Mouse (Mus musculus): ENCODE data around the gene Daam2. TPM values are rescaled to one million over a fixed set of nuclear protein-coding genes. Genes with fewer than 3 reads are reported as not detected.

Daam2 gene
- total and polyA plus RNA-seq, 2 experiments from 2014 or later = 2.2 to 12.9 TPM

DNA sequence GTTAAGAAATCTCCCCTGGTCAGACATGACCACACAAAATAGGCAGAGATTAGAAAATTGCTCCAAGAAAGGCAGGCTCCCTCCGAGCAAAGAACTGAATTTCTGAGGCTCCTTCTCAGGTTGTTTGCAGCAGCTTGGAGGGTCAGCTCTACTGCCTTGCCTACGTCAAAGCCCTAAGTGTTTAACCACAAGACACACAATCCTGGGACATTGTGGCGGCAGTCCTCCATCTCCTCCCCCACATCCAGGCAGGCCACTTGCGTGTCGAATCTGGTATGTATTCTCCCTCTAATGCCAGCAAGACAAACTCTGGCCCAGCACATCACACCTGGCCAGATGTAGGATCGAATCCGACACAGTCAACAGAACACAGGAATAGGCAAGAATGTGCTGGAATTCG, 4.6 kb upstream of the Daam2 start:
- Histone ChIP-seq H3K4me3 (ENCODE audit: low read length) (no peak overlapping the region), H3K4me1 (ENCODE audit: insufficient read depth, low read length) (no peaks in the 10 kb centered on the region), H3K27me3 (ENCODE audit: insufficient read depth, low read length) (no peaks in the 10 kb centered on the region), H3K4me2 (ENCODE audit: low read depth, low read length) (no peak overlapping the region), H3K36me3 (ENCODE audit: insufficient read depth, low read length) (no peaks in the 10 kb centered on the region), H3K9me3 (ENCODE audit: low read length) (no peaks in the 10 kb centered on the region), H3K27ac (no peak overlapping the region), H3K9ac (replicated peaks; ENCODE audit: low read length) (no peak overlapping the region)
- TF ChIP-seq CTCF (IDR thresholded peaks at IDR 0.05; ENCODE audit: low read depth) = no peak
- whole genome bisulfite sequencing = 81% methylated on average over 8 of the region's 8 CpGs
- DNase-seq (ENCODE audit: low spot score) (no peak), ATAC-seq (no peak)

DNA sequence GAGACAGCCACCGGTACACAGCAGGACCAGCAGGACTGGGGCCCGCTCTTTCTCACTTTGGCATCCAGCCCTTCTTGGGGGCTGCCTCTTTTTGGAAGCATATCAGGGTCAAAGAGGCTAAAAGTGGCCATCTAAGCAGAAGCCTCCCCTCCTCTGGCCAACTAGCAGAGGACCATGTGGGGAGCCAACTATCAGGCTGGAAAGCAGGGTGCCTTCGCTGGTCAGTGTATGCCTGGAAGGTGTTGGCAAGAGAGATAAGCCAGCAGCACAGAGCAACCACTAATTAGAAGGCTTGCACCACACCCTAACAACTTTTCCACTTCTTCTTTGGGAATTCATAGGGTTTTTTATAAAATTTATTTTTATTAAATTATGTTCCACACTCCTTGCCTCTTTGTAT, 346 bp upstream of the Daam2 start:
- Histone ChIP-seq H3K9me3 (ENCODE audit: low read length) (no peaks in the 10 kb centered on the region), H3K36me3 (ENCODE audit: insufficient read depth, low read length) (no peaks in the 10 kb centered on the region), H3K27ac (no peak overlapping the region), H3K4me3 (ENCODE audit: low read length) (peak overlapping the region; percentile 46), H3K27me3 (ENCODE audit: insufficient read depth, low read length) (no peaks in the 10 kb centered on the region; the same call in 1 of the 2 replicates), H3K9ac (replicated peaks; ENCODE audit: low read length) (no peak overlapping the region), H3K4me1 (ENCODE audit: insufficient read depth, low read length) (no peaks in the 10 kb centered on the region), H3K4me2 (ENCODE audit: low read depth, low read length) (peak overlapping the region; percentile 74)
- ATAC-seq = no peak; the same call in 1 of the 2 replicates
- DNase-seq (ENCODE audit: low spot score) = no peak
- no peak for TF ChIP-seq CTCF (IDR thresholded peaks at IDR 0.05; ENCODE audit: low read depth)
- 24% methylated on average over 3 of the region's 3 CpGs for WGBS

DNA sequence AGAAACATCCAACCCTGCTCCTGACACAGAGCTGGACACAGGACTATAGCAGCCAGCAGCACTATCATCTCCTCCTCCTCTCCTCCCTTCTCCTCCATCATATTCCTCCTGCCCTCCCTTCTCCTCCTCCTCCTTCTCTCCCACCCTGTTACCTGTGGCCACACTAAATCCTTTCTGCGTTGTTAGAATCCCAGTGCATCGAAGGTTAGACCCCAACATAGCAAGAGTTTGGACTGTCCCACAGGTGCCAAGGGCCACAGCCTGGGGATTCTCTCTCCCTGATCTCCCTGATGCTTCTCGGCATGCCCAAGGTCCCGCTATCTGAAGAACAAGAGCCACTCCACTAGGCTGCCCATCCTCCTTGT, 745 bp downstream of the Daam2 start:
- WGBS = 35% methylated on average over 4 of the region's 4 CpGs
- Histone ChIP-seq H3K4me3 (ENCODE audit: low read length) (peak overlapping the region; percentile 46), H3K9ac (replicated peaks; ENCODE audit: low read length) (peak overlapping the region; percentile 41), H3K4me2 (ENCODE audit: low read depth, low read length) (peak overlapping the region; percentile 74), H3K36me3 (ENCODE audit: insufficient read depth, low read length) (no peaks in the 10 kb centered on the region), H3K27ac (no peak overlapping the region; the same call in 1 of the 2 replicates), H3K4me1 (ENCODE audit: insufficient read depth, low read length) (no peaks in the 10 kb centered on the region), H3K9me3 (ENCODE audit: low read length) (no peaks in the 10 kb centered on the region), H3K27me3 (ENCODE audit: insufficient read depth, low read length) (no peaks in the 10 kb centered on the region; the same call in 1 of the 2 replicates)
- no peak for TF ChIP-seq CTCF (IDR thresholded peaks at IDR 0.05; ENCODE audit: low read depth)
- ATAC-seq = 0 out of 2 replicates have a peak, but pooled peaks have one; percentile 22
- no peak for DNase-seq (ENCODE audit: low spot score)

DNA sequence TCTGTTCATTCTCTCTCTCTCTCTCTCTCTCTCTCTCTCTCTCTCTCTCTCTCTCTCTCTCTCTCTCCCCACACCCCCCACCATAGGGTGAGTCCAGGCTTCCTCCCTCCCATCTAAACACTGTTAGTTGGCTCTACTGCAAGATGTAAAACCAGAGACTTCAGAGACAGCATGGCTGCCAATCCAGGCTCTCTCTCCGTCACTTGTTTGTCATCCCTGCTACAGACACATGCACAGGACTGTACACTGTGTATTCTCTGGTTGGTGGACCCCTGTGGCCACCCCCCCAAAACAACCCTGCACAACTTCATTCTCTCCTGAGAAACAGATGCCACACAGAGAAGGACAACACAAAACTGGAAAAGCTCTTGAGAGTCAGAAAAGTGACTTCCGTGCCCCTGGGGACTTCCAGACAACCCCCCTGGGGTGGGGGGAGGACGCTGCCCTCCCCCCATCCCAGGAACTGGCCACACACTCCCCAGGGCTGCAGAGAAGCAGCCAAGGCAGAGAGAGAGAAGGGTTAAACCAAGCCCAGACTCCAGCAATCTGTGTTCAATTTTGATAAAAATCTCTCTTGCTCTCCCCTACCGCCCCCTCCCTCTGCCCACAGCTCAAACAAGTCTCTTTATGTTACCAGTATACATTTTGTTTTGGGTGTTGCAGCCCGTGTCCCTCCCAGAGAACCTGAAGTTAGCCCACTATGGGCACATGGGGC, 1.3 kb downstream of the Daam2 start:
- Histone ChIP-seq H3K4me2 (ENCODE audit: low read depth, low read length) (peak overlapping the region; percentile 74), H3K9ac (replicated peaks; ENCODE audit: low read length) (peak overlapping the region; percentile 41), H3K27me3 (ENCODE audit: insufficient read depth, low read length) (no peaks in the 10 kb centered on the region; the same call in 1 of the 2 replicates), H3K36me3 (ENCODE audit: insufficient read depth, low read length) (no peaks in the 10 kb centered on the region), H3K4me1 (ENCODE audit: insufficient read depth, low read length) (no peaks in the 10 kb centered on the region), H3K4me3 (ENCODE audit: low read length) (peak overlapping the region; percentile 46), H3K9me3 (ENCODE audit: low read length) (no peaks in the 10 kb centered on the region), H3K27ac (no peak overlapping the region)
- DNase-seq (ENCODE audit: low spot score) = no peak
- TF ChIP-seq CTCF (IDR thresholded peaks at IDR 0.05; ENCODE audit: low read depth) = no peak
- no peak for ATAC-seq
- 26% methylated on average over 5 of the region's 5 CpGs for WGBS

DNA sequence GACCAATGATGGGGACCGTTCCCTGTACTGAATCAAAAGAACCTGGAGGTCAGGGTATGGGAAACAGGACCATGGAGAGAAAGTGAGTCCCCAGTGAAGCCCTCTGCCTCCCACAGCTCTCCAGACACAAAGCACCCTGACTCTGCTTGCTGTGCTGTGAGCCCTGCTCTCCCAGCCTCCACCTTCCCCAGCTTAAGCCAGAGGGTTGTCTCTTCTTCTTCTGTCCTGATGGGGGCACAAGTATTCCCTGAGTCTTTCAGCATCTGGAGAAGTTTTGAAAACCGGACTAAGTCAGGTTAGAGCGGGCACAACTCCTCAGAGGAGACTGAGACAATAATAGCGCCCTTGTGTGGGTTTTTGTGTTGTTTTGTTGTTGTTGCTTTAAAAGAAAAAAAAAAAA, 2.2 kb downstream of the Daam2 start:
- no peaks in the 10 kb centered on the region; the same call in 1 of the 2 replicates for H3K27me3 ChIP-seq (ENCODE audit: insufficient read depth, low read length)
- H3K9ac ChIP-seq (replicated peaks; ENCODE audit: low read length) = no peak overlapping the region
- H3K27ac ChIP-seq = no peak overlapping the region
- WGBS = 60% methylated on average over 4 of the region's 4 CpGs
- no peaks in the 10 kb centered on the region for H3K9me3 ChIP-seq (ENCODE audit: low read length)
- peak overlapping the region; percentile 74 for H3K4me2 ChIP-seq (ENCODE audit: low read depth, low read length)
- H3K36me3 ChIP-seq (ENCODE audit: insufficient read depth, low read length) = no peaks in the 10 kb centered on the region
- DNase-seq (ENCODE audit: low spot score) (no peak), ATAC-seq (no peak)
- no peak overlapping the region for H3K4me3 ChIP-seq (ENCODE audit: low read length)
- peak; percentile 30 for TF ChIP-seq CTCF (IDR thresholded peaks at IDR 0.05; ENCODE audit: low read depth)
- H3K4me1 ChIP-seq (ENCODE audit: insufficient read depth, low read length) = no peaks in the 10 kb centered on the region

DNA sequence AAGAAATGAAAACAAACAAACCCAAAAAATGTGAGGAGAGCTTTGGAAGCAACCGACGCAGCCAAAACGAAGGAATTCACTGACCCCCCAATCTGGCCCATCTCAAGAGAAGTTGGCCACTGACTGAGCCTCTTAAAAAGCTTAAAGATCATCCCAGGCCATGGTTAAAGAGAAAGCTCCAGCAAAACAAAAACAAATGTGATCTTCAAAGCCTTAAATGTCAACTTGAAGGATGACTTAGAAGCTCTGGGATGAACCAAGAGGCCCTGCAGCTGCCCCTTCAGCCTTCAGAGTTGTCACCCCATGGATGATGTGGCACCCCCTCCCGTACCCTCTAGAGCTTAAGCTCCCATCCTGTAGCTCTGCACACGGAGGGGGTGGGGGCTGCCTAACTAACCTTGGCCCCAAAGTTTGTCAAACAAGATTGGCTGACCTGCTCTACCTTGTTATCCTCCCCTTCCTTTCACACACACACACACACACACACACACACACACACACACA, 4.3 kb downstream of the Daam2 start:
- H3K9ac ChIP-seq (replicated peaks; ENCODE audit: low read length) = no peak overlapping the region
- H3K4me3 ChIP-seq (ENCODE audit: low read length) = no peak overlapping the region
- no peaks in the 10 kb centered on the region for H3K9me3 ChIP-seq (ENCODE audit: low read length)
- H3K27me3 ChIP-seq (ENCODE audit: insufficient read depth, low read length) = no peaks in the 10 kb centered on the region; the same call in 1 of the 2 replicates
- 48% methylated on average over 5 of the region's 5 CpGs for WGBS
- no peak for DNase-seq (ENCODE audit: low spot score)
- H3K27ac ChIP-seq = no peak overlapping the region
- H3K4me2 ChIP-seq (ENCODE audit: low read depth, low read length) = no peak overlapping the region
- no peak for ATAC-seq
- no peaks in the 10 kb centered on the region for H3K36me3 ChIP-seq (ENCODE audit: insufficient read depth, low read length)
- no peaks in the 10 kb centered on the region for H3K4me1 ChIP-seq (ENCODE audit: insufficient read depth, low read length)
- TF ChIP-seq CTCF (IDR thresholded peaks at IDR 0.05; ENCODE audit: low read depth) = no peak

DNA sequence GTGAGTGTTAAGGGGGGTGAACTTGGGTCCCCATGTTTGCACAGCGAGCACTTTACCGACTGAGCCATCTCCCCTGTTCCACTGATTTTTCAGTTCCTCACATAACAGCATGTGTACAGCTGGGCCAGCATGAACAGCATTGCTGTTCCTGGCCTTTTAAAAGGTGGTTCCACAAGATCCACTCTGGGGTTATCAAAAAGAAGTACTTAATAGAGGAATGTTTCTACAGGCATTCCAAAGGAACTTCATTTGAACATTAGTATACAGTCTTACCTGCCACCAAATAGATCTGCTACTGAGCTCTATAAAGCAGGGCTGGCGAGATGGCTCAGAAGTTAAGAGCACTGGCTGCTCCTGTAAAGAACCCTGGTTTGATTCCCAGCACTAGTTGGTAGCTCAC, 8.0 kb downstream of the Daam2 start:
- Histone ChIP-seq H3K9me3 (ENCODE audit: low read length) (no peaks in the 10 kb centered on the region), H3K4me1 (ENCODE audit: insufficient read depth, low read length) (no peaks in the 10 kb centered on the region), H3K9ac (replicated peaks; ENCODE audit: low read length) (no peak overlapping the region), H3K27ac (no peak overlapping the region), H3K27me3 (ENCODE audit: insufficient read depth, low read length) (no peaks in the 10 kb centered on the region), H3K4me2 (ENCODE audit: low read depth, low read length) (no peak overlapping the region), H3K4me3 (ENCODE audit: low read length) (no peak overlapping the region), H3K36me3 (ENCODE audit: insufficient read depth, low read length) (no peaks in the 10 kb centered on the region)
- WGBS = 86% methylated on average over 3 of the region's 3 CpGs
- DNase-seq (ENCODE audit: low spot score) (no peak), ATAC-seq (no peak)
- no peak for TF ChIP-seq CTCF (IDR thresholded peaks at IDR 0.05; ENCODE audit: low read depth)

Measured in hindbrain, postnatal 0 days (tissue).